Mouse (Mus musculus): ENCODE measurements around the gene Rbbp5. TPM values are rescaled to one million over a fixed set of nuclear protein-coding genes. Genes with fewer than 3 reads are reported as not detected.

Gene Rbbp5
- polyA plus RNA-seq, 2 experiments = 37.4 to 43.6 TPM

GRCm38 (mm10) chr1:132511521-132511920 lies 34.4 kb downstream of the Rbbp5 start:
- ATAC-seq (ENCODE audit: low FRiP score, low read depth) (peak; percentile 44), DNase-seq (ENCODE audit: low spot score) (no peak)
- Histone ChIP-seq H3K27ac (replicated peaks; ENCODE audit: low read depth, low read length) (no peak overlapping the region), H3K4me1 (ENCODE audit: control insufficient read depth, insufficient read depth, low read length) (0 out of 2 replicates have a peak, but pooled peaks cover 5% of the 10 kb centered on the region), H3K9me3 (ENCODE audit: control insufficient read depth, low read length) (no peaks in the 10 kb centered on the region), H3K27me3 (ENCODE audit: control insufficient read depth, insufficient read depth, low read length) (no peaks in the 10 kb centered on the region), H3K9ac (ENCODE audit: low read depth, low read length, severe bottlenecking) (no peak overlapping the region), H3K4me3 (replicated peaks; ENCODE audit: low read length) (no peak overlapping the region), H3K4me2 (replicated peaks; ENCODE audit: low read depth, low read length, severe bottlenecking) (no peak overlapping the region), H3K36me3 (ENCODE audit: control insufficient read depth, insufficient read depth, low read length) (peaks cover 23% of the 10 kb centered on the region)
- TF ChIP-seq POLR2A (IDR thresholded peaks at IDR 0.05; ENCODE audit: borderline replicate concordance, extremely low read depth, insufficient read depth, insufficient read length) = no peak
- 25% methylated on average over 8 of the region's 8 CpGs for WGBS

GRCm38 (mm10) chr1:132512106-132512505 lies 34.9 kb downstream of the Rbbp5 start:
- ATAC-seq (ENCODE audit: low FRiP score, low read depth) = no peak
- WGBS = 76% methylated on average over 8 of the region's 8 CpGs

GRCm38 (mm10) chr1:132515339-132515738 lies 38.2 kb downstream of the Rbbp5 start:
- no peaks in the 10 kb centered on the region for H3K36me3 ChIP-seq (ENCODE audit: control insufficient read depth, insufficient read depth, low read length)
- WGBS = 92% methylated on average over 12 of the region's 12 CpGs
- TF ChIP-seq POLR2A (IDR thresholded peaks at IDR 0.05; ENCODE audit: borderline replicate concordance, extremely low read depth, insufficient read depth, insufficient read length) = no peak
- no peaks in the 10 kb centered on the region for H3K27me3 ChIP-seq (ENCODE audit: control insufficient read depth, insufficient read depth, low read length)
- H3K27ac ChIP-seq (replicated peaks; ENCODE audit: low read depth, low read length) = no peak overlapping the region
- no peak for ATAC-seq (ENCODE audit: low FRiP score, low read depth)
- no peak overlapping the region for H3K4me2 ChIP-seq (replicated peaks; ENCODE audit: low read depth, low read length, severe bottlenecking)
- DNase-seq (ENCODE audit: low spot score) = no peak
- H3K9ac ChIP-seq (ENCODE audit: low read depth, low read length, severe bottlenecking) = no peak overlapping the region
- H3K4me1 ChIP-seq (ENCODE audit: control insufficient read depth, insufficient read depth, low read length) = 0 out of 2 replicates have a peak, but pooled peaks cover 5% of the 10 kb centered on the region
- no peak overlapping the region for H3K4me3 ChIP-seq (replicated peaks; ENCODE audit: low read length)
- H3K9me3 ChIP-seq (ENCODE audit: control insufficient read depth, low read length) = no peaks in the 10 kb centered on the region

More at GRCm38 (mm10) chr1:132512106-132512505, 34.9 kb downstream of the Rbbp5 start:
- H3K27me3 ChIP-seq (ENCODE audit: control insufficient read depth, insufficient read depth, low read length) = no peaks in the 10 kb centered on the region
- H3K9me3 ChIP-seq (ENCODE audit: control insufficient read depth, low read length) = no peaks in the 10 kb centered on the region
- peaks cover 17% of the 10 kb centered on the region for H3K36me3 ChIP-seq (ENCODE audit: control insufficient read depth, insufficient read depth, low read length)
- H3K4me1 ChIP-seq (ENCODE audit: control insufficient read depth, insufficient read depth, low read length) = 0 out of 2 replicates have a peak, but pooled peaks cover 5% of the 10 kb centered on the region
- no peak for DNase-seq (ENCODE audit: low spot score)
- no peak overlapping the region for H3K9ac ChIP-seq (ENCODE audit: low read depth, low read length, severe bottlenecking)
- no peak overlapping the region for H3K4me2 ChIP-seq (replicated peaks; ENCODE audit: low read depth, low read length, severe bottlenecking)
- no peak overlapping the region for H3K4me3 ChIP-seq (replicated peaks; ENCODE audit: low read length)
- no peak for TF ChIP-seq POLR2A (IDR thresholded peaks at IDR 0.05; ENCODE audit: borderline replicate concordance, extremely low read depth, insufficient read depth, insufficient read length)
- H3K27ac ChIP-seq (replicated peaks; ENCODE audit: low read depth, low read length) = no peak overlapping the region

- H3K36me3 ChIP-seq (ENCODE audit: control insufficient read depth, insufficient read depth, low read length) = no peaks in the 10 kb centered on the region
- no peak overlapping the region for H3K9ac ChIP-seq (ENCODE audit: low read depth, low read length, severe bottlenecking)
- 91% methylated on average over 11 of the region's 11 CpGs for WGBS
- no peaks in the 10 kb centered on the region for H3K9me3 ChIP-seq (ENCODE audit: control insufficient read depth, low read length)
- H3K27me3 ChIP-seq (ENCODE audit: control insufficient read depth, insufficient read depth, low read length) = no peaks in the 10 kb centered on the region
- H3K4me2 ChIP-seq (replicated peaks; ENCODE audit: low read depth, low read length, severe bottlenecking) = no peak overlapping the region
- DNase-seq (ENCODE audit: low spot score) (no peak), ATAC-seq (ENCODE audit: low FRiP score, low read depth) (no peak)
- H3K4me1 ChIP-seq (ENCODE audit: control insufficient read depth, insufficient read depth, low read length) = 0 out of 2 replicates have a peak, but pooled peaks cover 1% of the 10 kb centered on the region
- H3K4me3 ChIP-seq (replicated peaks; ENCODE audit: low read length) = no peak overlapping the region
- H3K27ac ChIP-seq (replicated peaks; ENCODE audit: low read depth, low read length) = no peak overlapping the region
- no peak for TF ChIP-seq POLR2A (IDR thresholded peaks at IDR 0.05; ENCODE audit: borderline replicate concordance, extremely low read depth, insufficient read depth, insufficient read length)
These were observed 39.6 kb downstream of the Rbbp5 start for GRCm38 (mm10) chr1:132516776-132517175.

GRCm38 (mm10) chr1:132518621-132519020 lies 41.5 kb downstream of the Rbbp5 start:
- no peak for TF ChIP-seq POLR2A (IDR thresholded peaks at IDR 0.05; ENCODE audit: borderline replicate concordance, extremely low read depth, insufficient read depth, insufficient read length)
- H3K4me2 ChIP-seq (replicated peaks; ENCODE audit: low read depth, low read length, severe bottlenecking) = no peak overlapping the region

GRCm38 (mm10) chr1:132519734-132520133 lies 42.6 kb downstream of the Rbbp5 start:
- Histone ChIP-seq H3K36me3 (ENCODE audit: control insufficient read depth, insufficient read depth, low read length) (no peaks in the 10 kb centered on the region), H3K4me3 (replicated peaks; ENCODE audit: low read length) (no peak overlapping the region), H3K4me2 (replicated peaks; ENCODE audit: low read depth, low read length, severe bottlenecking) (no peak overlapping the region), H3K9ac (ENCODE audit: low read depth, low read length, severe bottlenecking) (no peak overlapping the region), H3K27me3 (ENCODE audit: control insufficient read depth, insufficient read depth, low read length) (no peaks in the 10 kb centered on the region), H3K9me3 (ENCODE audit: control insufficient read depth, low read length) (no peaks in the 10 kb centered on the region), H3K27ac (replicated peaks; ENCODE audit: low read depth, low read length) (no peak overlapping the region), H3K4me1 (ENCODE audit: control insufficient read depth, insufficient read depth, low read length) (no peaks in the 10 kb centered on the region)
- no peak for TF ChIP-seq POLR2A (IDR thresholded peaks at IDR 0.05; ENCODE audit: borderline replicate concordance, extremely low read depth, insufficient read depth, insufficient read length)
- ATAC-seq (ENCODE audit: low FRiP score, low read depth) (no peak), DNase-seq (ENCODE audit: low spot score) (no peak)
- 91% methylated on average over 11 of the region's 11 CpGs for WGBS

More at GRCm38 (mm10) chr1:132518621-132519020, 41.5 kb downstream of the Rbbp5 start:
- Histone ChIP-seq H3K27ac (replicated peaks; ENCODE audit: low read depth, low read length) (no peak overlapping the region), H3K9ac (ENCODE audit: low read depth, low read length, severe bottlenecking) (no peak overlapping the region), H3K4me3 (replicated peaks; ENCODE audit: low read length) (no peak overlapping the region), H3K36me3 (ENCODE audit: control insufficient read depth, insufficient read depth, low read length) (no peaks in the 10 kb centered on the region), H3K4me1 (ENCODE audit: control insufficient read depth, insufficient read depth, low read length) (no peaks in the 10 kb centered on the region), H3K9me3 (ENCODE audit: control insufficient read depth, low read length) (no peaks in the 10 kb centered on the region), H3K27me3 (ENCODE audit: control insufficient read depth, insufficient read depth, low read length) (no peaks in the 10 kb centered on the region)
- no peak for ATAC-seq (ENCODE audit: low FRiP score, low read depth)
- WGBS = 80% methylated on average over 17 of the region's 18 CpGs
- no peak for DNase-seq (ENCODE audit: low spot score)

All from limb, embryonic 14.5 days (tissue).